Mouse (Mus musculus): ENCODE results near the gene Gpx2.

The Gpx2 gene

GRCm38 (mm10) chr12:76765354-76765851, 30.0 kb downstream of the Gpx2 start, which contains the start of the genes Churc1 and Fntb:
Gene Churc1 (plus strand): TSS chr12:76765538.
Gene Fntb (plus strand): TSS chr12:76765589.
- peak; percentile 99 for DNase-seq (ENCODE audit: low read depth, low spot score)

- DNase-seq (ENCODE audit: low read depth, low spot score), result peak; percentile 83
These were observed 42.6 kb downstream of the Gpx2 start for GRCm38 (mm10) chr12:76752652-76753318.

DNA sequence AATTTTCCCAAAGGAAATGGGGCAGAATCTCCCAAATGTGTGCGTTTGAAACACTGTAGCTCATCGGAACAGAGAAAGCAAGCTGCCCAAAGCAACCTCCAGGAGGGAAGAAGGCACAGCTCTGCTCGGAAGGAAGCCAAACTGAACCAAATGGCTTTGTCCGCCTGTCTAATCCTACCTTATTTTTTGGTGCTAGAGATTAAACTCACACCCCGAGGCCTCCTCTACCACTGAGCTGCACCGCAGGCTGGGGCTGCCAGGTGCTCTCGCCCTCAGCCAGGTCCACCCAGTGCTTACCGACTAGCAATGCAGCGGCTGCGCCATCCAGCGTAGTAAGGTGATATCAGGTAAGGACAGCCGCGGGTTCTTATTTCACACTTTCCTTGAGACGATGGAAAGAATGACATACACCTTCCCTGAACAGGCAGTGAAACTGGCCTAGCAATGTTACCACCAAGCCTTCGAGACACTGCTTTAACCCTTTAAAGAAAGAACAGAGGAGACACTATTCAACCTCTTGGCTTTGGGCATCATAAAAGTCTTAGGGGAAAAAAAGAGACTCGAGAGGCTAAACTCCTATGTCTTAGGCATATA, 44.4 kb downstream of the Gpx2 start:
- no peak for DNase-seq (ENCODE audit: low read depth, low spot score)
